Mouse (Mus musculus): ENCODE data around the gene Cep112. TPM values are rescaled to one million over a fixed set of nuclear protein-coding genes. Genes with fewer than 3 reads are reported as not detected.

Gene Cep112
- polyA plus RNA-seq, 1 experiment from 2014 or later = 6.4 TPM

DNA sequence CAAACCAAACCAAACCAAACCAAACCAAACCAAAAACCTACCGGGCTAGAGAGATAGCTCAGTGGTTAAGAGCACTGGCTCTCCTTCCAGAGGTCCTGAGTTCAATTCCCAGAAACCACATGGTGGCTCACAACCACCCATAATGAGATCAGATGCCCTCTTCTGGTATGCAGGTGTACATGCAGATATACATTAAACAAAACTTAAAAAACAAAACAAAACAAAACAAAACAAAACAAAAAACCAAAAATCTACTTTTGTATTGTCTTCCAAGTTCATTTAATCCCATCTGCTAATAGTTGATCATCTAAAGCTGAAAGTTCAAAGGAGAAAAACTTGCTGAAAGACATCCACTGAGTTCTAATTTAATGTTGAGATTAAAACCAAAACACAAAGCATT lies 8.6 kb upstream of the Cep112 start:
- no peak for ATAC-seq (ENCODE audit: low FRiP score)
- no peak overlapping the region for H3K4me2 ChIP-seq
- no peak overlapping the region for H3K27ac ChIP-seq (replicated peaks)
- no peak overlapping the region for H3K9ac ChIP-seq (replicated peaks)
- no peaks in the 10 kb centered on the region for H3K27me3 ChIP-seq (replicated peaks)
- H3K9me3 ChIP-seq (replicated peaks) = no peaks in the 10 kb centered on the region
- no peak overlapping the region for H3K4me3 ChIP-seq (replicated peaks)
- no peaks in the 10 kb centered on the region for H3K4me1 ChIP-seq
- no peaks in the 10 kb centered on the region for H3K36me3 ChIP-seq
- 97% methylated on average over 1 of the region's 1 CpGs for WGBS

GRCm38 (mm10) chr11:108418540-108418939 lies 6.5 kb upstream of the Cep112 start:
- Histone ChIP-seq H3K27ac (replicated peaks) (no peak overlapping the region), H3K36me3 (no peaks in the 10 kb centered on the region), H3K9me3 (replicated peaks) (no peaks in the 10 kb centered on the region), H3K4me1 (peaks cover 4% of the 10 kb centered on the region; the same call in 1 of the 2 replicates), H3K4me3 (replicated peaks) (no peak overlapping the region), H3K27me3 (replicated peaks) (0 out of 2 replicates have a peak, but pooled peaks cover 4% of the 10 kb centered on the region), H3K4me2 (no peak overlapping the region), H3K9ac (replicated peaks) (no peak overlapping the region)
- no peak for ATAC-seq (ENCODE audit: low FRiP score)
- 26% methylated on average over 1 of the region's 1 CpGs for WGBS

GRCm38 (mm10) chr11:108419242-108419641 lies 5.8 kb upstream of the Cep112 start:
- ATAC-seq (ENCODE audit: low FRiP score) = no peak
- Histone ChIP-seq H3K27ac (replicated peaks) (no peak overlapping the region), H3K36me3 (no peaks in the 10 kb centered on the region), H3K4me3 (replicated peaks) (no peak overlapping the region), H3K27me3 (replicated peaks) (0 out of 2 replicates have a peak, but pooled peaks cover 4% of the 10 kb centered on the region), H3K4me2 (no peak overlapping the region), H3K9ac (replicated peaks) (no peak overlapping the region), H3K4me1 (peaks cover 11% of the 10 kb centered on the region), H3K9me3 (replicated peaks) (no peaks in the 10 kb centered on the region)
- 93% methylated on average over 6 of the region's 6 CpGs for WGBS

DNA sequence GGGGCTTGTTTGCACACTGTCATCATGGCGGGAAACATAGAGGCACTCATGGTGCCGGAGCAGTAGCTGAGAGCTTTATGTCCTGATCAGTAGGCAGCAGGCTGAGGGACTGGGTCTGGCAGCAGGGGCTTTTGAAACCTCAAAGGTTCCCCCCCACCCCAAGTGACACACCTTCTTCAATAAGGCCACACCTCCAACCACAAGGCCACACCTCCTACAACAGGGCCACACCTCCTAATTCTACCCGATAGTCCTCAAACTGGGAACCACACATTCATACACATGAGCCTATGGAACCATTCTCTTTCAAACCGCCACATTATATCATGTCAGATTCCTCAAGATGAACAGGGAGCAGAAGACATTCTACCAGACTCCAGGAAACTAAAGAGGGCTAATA lies 4.2 kb upstream of the Cep112 start:
- H3K27ac ChIP-seq (replicated peaks) = no peak overlapping the region

GRCm38 (mm10) chr11:108423221-108423620 lies 1.8 kb upstream of the Cep112 start:
- 63% methylated on average over 7 of the region's 7 CpGs for WGBS
- no peak for ATAC-seq (ENCODE audit: low FRiP score)
- Histone ChIP-seq H3K27ac (replicated peaks) (no peak overlapping the region), H3K9ac (replicated peaks) (no peak overlapping the region), H3K27me3 (replicated peaks) (0 out of 2 replicates have a peak, but pooled peaks cover 4% of the 10 kb centered on the region), H3K4me2 (no peak overlapping the region), H3K36me3 (no peaks in the 10 kb centered on the region), H3K4me3 (replicated peaks) (no peak overlapping the region), H3K4me1 (peaks cover 18% of the 10 kb centered on the region), H3K9me3 (replicated peaks) (no peaks in the 10 kb centered on the region)

More for the DNA sequence above, 4.2 kb upstream of the Cep112 start:
- 0 out of 2 replicates have a peak, but pooled peaks cover 4% of the 10 kb centered on the region for H3K27me3 ChIP-seq (replicated peaks)
- 64% methylated on average over 4 of the region's 4 CpGs for WGBS
- H3K4me1 ChIP-seq = peaks cover 18% of the 10 kb centered on the region
- ATAC-seq (ENCODE audit: low FRiP score) = no peak
- H3K9ac ChIP-seq (replicated peaks) = no peak overlapping the region
- no peaks in the 10 kb centered on the region for H3K9me3 ChIP-seq (replicated peaks)
- no peaks in the 10 kb centered on the region for H3K36me3 ChIP-seq
- H3K4me2 ChIP-seq = no peak overlapping the region
- no peak overlapping the region for H3K4me3 ChIP-seq (replicated peaks)

- Histone ChIP-seq H3K36me3 (no peaks in the 10 kb centered on the region), H3K9ac (replicated peaks) (0 out of 2 replicates have a peak overlapping the region, but pooled peaks have one; percentile 47), H3K27me3 (replicated peaks) (0 out of 2 replicates have a peak, but pooled peaks cover 4% of the 10 kb centered on the region), H3K4me3 (replicated peaks) (peak overlapping the region; percentile 53), H3K27ac (replicated peaks) (peak overlapping the region; percentile 58; the same call in 1 of the 2 replicates), H3K4me1 (peaks cover 18% of the 10 kb centered on the region), H3K9me3 (replicated peaks) (no peaks in the 10 kb centered on the region), H3K4me2 (peak overlapping the region; percentile 73)
- no peak for ATAC-seq (ENCODE audit: low FRiP score)
- WGBS = 2% methylated on average over 5 of the region's 5 CpGs
Observed at GRCm38 (mm10) chr11:108424111-108424510, 881 bp upstream of the Cep112 start.

DNA sequence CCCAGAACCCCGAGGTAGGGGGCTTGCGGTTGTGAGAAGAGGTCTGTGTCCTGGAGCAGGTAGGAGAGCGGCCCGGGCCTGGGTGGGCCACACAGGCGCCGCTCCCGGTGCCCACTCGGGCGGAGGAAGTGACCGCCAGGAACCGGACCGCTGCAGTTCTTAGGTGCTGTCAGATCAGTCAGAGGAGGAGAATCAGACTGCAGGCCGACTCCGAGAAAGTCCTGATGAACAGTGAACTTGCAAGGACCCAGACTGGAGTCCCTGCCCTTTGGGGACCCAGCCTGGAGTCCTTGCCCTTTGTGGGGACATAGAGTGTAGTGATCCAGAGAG lies 565 bp downstream of the Cep112 start:
- ATAC-seq (ENCODE audit: low FRiP score) = no peak
- 3% methylated on average over 14 of the region's 14 CpGs for WGBS
- no peak overlapping the region; the same call in 1 of the 2 replicates for H3K27ac ChIP-seq (replicated peaks)

GRCm38 (mm10) chr11:108426086-108426485 lies 1.1 kb downstream of the Cep112 start:
- Histone ChIP-seq H3K9me3 (replicated peaks) (no peaks in the 10 kb centered on the region), H3K4me1 (peaks cover 18% of the 10 kb centered on the region), H3K27ac (replicated peaks) (no peak overlapping the region), H3K36me3 (no peaks in the 10 kb centered on the region), H3K4me2 (peak overlapping the region; percentile 73), H3K4me3 (replicated peaks) (peak overlapping the region; percentile 53; the same call in 1 of the 2 replicates), H3K9ac (replicated peaks) (no peak overlapping the region), H3K27me3 (replicated peaks) (0 out of 2 replicates have a peak, but pooled peaks cover 4% of the 10 kb centered on the region)
- no peak for ATAC-seq (ENCODE audit: low FRiP score)
- 81% methylated on average over 3 of the region's 3 CpGs for WGBS

More for the DNA sequence above, 565 bp downstream of the Cep112 start:
- no peaks in the 10 kb centered on the region for H3K9me3 ChIP-seq (replicated peaks)
- peak overlapping the region; percentile 53 for H3K4me3 ChIP-seq (replicated peaks)
- H3K4me1 ChIP-seq = peaks cover 18% of the 10 kb centered on the region
- 0 out of 2 replicates have a peak, but pooled peaks cover 4% of the 10 kb centered on the region for H3K27me3 ChIP-seq (replicated peaks)
- H3K36me3 ChIP-seq = no peaks in the 10 kb centered on the region
- peak overlapping the region; percentile 73 for H3K4me2 ChIP-seq
- H3K9ac ChIP-seq (replicated peaks) = peak overlapping the region; percentile 47

DNA sequence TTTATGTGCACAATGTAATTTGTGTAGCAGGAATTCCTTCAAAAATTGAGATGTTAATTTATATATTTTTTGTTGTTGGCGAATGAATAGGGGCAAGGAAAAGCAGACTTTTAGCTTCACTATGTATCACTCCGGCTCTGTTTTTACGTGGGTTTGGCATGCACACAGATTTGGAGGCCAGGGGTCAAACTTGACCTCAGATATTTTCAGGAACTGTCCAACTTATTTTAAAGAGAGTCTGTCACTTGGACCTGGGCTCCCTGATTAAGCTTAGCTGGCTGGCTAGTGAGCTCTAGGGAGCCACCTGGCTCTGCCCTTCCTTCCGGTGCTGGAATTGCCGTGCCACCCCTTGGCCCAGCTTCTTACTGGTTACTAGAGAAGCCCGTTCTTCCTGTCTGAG lies 2.2 kb downstream of the Cep112 start:
- Histone ChIP-seq H3K27ac (replicated peaks) (no peak overlapping the region), H3K4me1 (peaks cover 18% of the 10 kb centered on the region), H3K4me3 (replicated peaks) (no peak overlapping the region), H3K27me3 (replicated peaks) (0 out of 2 replicates have a peak, but pooled peaks cover 4% of the 10 kb centered on the region), H3K9me3 (replicated peaks) (no peaks in the 10 kb centered on the region), H3K9ac (replicated peaks) (no peak overlapping the region), H3K36me3 (no peaks in the 10 kb centered on the region), H3K4me2 (no peak overlapping the region)
- WGBS = 67% methylated on average over 6 of the region's 6 CpGs
- no peak for ATAC-seq (ENCODE audit: low FRiP score)

DNA sequence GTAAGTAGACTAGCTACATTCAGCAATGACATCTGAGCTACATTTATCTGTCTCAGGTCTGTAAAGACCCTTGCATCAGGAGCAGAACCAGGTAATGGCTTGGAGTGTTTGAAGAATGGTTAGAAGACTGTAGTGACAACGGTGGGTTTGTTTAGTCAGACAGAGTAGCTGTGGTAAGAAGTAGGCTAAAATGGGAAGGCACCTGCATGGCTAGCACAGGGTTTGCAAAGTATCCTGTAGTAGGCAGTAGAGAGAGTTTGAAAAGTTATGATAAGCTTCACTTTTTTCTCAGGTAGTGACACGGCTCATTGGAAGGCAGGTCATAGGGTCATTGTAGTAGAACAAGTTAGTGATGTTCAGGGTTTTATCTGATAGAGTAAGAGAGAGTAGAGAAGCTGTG lies 4.1 kb downstream of the Cep112 start:
- Histone ChIP-seq H3K27me3 (replicated peaks) (no peaks in the 10 kb centered on the region), H3K9ac (replicated peaks) (no peak overlapping the region), H3K4me2 (no peak overlapping the region), H3K4me3 (replicated peaks) (no peak overlapping the region), H3K4me1 (peaks cover 9% of the 10 kb centered on the region), H3K27ac (replicated peaks) (no peak overlapping the region), H3K9me3 (replicated peaks) (no peaks in the 10 kb centered on the region), H3K36me3 (no peaks in the 10 kb centered on the region)
- ATAC-seq (ENCODE audit: low FRiP score) = no peak
- WGBS = 87% methylated on average over 2 of the region's 2 CpGs

- no peaks in the 10 kb centered on the region for H3K36me3 ChIP-seq
- no peak for ATAC-seq (ENCODE audit: low FRiP score)
- no peak overlapping the region for H3K4me3 ChIP-seq (replicated peaks)
- no peak overlapping the region for H3K4me2 ChIP-seq
- H3K4me1 ChIP-seq = no peaks in the 10 kb centered on the region
- H3K9me3 ChIP-seq (replicated peaks) = no peaks in the 10 kb centered on the region
- H3K27me3 ChIP-seq (replicated peaks) = no peaks in the 10 kb centered on the region
- 75% methylated on average over 11 of the region's 11 CpGs for WGBS
- H3K9ac ChIP-seq (replicated peaks) = no peak overlapping the region
- no peak overlapping the region for H3K27ac ChIP-seq (replicated peaks)
Observed at GRCm38 (mm10) chr11:108443893-108444563, 19.0 kb downstream of the Cep112 start.

DNA sequence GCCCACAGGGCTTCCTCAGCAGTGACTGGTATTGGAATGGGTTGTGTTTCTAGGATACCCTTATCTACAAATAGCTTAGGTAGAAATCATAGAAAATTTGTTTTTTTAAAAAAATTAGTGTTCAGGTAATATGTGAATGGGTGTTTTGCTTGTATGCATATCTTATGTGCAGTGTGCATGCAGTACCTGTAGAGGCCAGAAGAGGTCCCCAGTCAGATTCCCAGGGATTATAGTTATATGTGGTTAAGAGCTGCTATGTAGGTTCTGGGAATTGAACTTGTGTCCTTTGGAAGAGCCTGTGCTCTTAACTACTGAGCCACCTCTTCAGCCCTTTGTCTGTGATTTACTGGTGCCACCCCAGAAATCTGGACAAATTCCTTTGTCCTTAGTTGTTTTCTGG lies 22.2 kb downstream of the Cep112 start:
- no peak overlapping the region for H3K27ac ChIP-seq (replicated peaks)
- no peak overlapping the region for H3K4me2 ChIP-seq
- no peaks in the 10 kb centered on the region for H3K27me3 ChIP-seq (replicated peaks)
- no peaks in the 10 kb centered on the region; the same call in 1 of the 2 replicates for H3K9me3 ChIP-seq (replicated peaks)
- H3K4me1 ChIP-seq = no peaks in the 10 kb centered on the region
- no peaks in the 10 kb centered on the region for H3K36me3 ChIP-seq
- H3K9ac ChIP-seq (replicated peaks) = no peak overlapping the region
- no peak overlapping the region for H3K4me3 ChIP-seq (replicated peaks)
- no peak for ATAC-seq (ENCODE audit: low FRiP score)
